Mouse (Mus musculus) T-helper 1 cell (primary cell): ENCODE results near the gene Pcif1.
"Not testable (repeated sequence)": the region's sequence is repeated elsewhere in the genome, so short reads cannot be mapped to it uniquely, and the experiment has no call there.

Source experiments
- in situ Hi-C: fragments of 300-600 bp; cut with MboI, MseI; formaldehyde crosslinking; loops from one replicate; pipeline ENCODE4 v1.15.1; 2025; ENCODE audit warnings: high pct_unique_total_duplicates

Gene Pcif1

GRCm38 (mm10) chr2:164879228-164879567 is at the start of gene Pcif1:
Pcif1 (plus strand) TSS chr2:164879304.
- in situ Hi-C loops = no loop called here

- in situ Hi-C loops = no loop called here
Observed at GRCm38 (mm10) chr2:164831029-164831428, 48.1 kb upstream of the Pcif1 start.

- in situ Hi-C loops = no loop called here
Observed at GRCm38 (mm10) chr2:164832032-164832747, 46.9 kb upstream of the Pcif1 start.

- in situ Hi-C loops = no loop called here
Observed at GRCm38 (mm10) chr2:164832748-164833301, 46.3 kb upstream of the Pcif1 start, which contains the start of gene Ctsa. Ctsa (plus strand) TSS chr2:164832873.

- in situ Hi-C loops = no loop called here
Observed at GRCm38 (mm10) chr2:164833314-164833959, 45.7 kb upstream of the Pcif1 start, which contains the start of gene Neurl2. Neurl2 (minus strand) TSS chr2:164833456.

GRCm38 (mm10) chr2:164834531-164834930 is 44.6 kb upstream of the Pcif1 start:
- in situ Hi-C loops = no loop called here

GRCm38 (mm10) chr2:164835164-164835563 is 43.9 kb upstream of the Pcif1 start:
- in situ Hi-C loops = no loop called here

GRCm38 (mm10) chr2:164845782-164846181 is 33.3 kb upstream of the Pcif1 start:
- in situ Hi-C loops = no loop called here

- in situ Hi-C loops = no loop called here
Observed at GRCm38 (mm10) chr2:164850061-164850460, 29.0 kb upstream of the Pcif1 start.

- in situ Hi-C loops = not testable (repeated sequence)
Observed at GRCm38 (mm10) chr2:164855572-164855971, 23.5 kb upstream of the Pcif1 start.

GRCm38 (mm10) chr2:164856309-164857100 is 22.6 kb upstream of the Pcif1 start:
- in situ Hi-C loops = no loop called here

- in situ Hi-C loops = no loop called here
Observed at GRCm38 (mm10) chr2:164857101-164857821, 21.8 kb upstream of the Pcif1 start, which contains the start of gene Pltp. Pltp (minus strand) TSS chr2:164857711.

- in situ Hi-C loops = no loop called here
Observed at GRCm38 (mm10) chr2:164857842-164858553, 21.1 kb upstream of the Pcif1 start.

GRCm38 (mm10) chr2:164859155-164859554 is 19.9 kb upstream of the Pcif1 start:
- in situ Hi-C loops = no loop called here

GRCm38 (mm10) chr2:164859640-164860432 is 19.3 kb upstream of the Pcif1 start:
- in situ Hi-C loops = no loop called here

GRCm38 (mm10) chr2:164861094-164861493 is 18.0 kb upstream of the Pcif1 start:
- in situ Hi-C loops = no loop called here

GRCm38 (mm10) chr2:164862179-164862861 is 16.8 kb upstream of the Pcif1 start:
- in situ Hi-C loops = no loop called here

- in situ Hi-C loops = not testable (repeated sequence)
Observed at GRCm38 (mm10) chr2:164863411-164863810, 15.7 kb upstream of the Pcif1 start.

- in situ Hi-C loops = no loop called here
Observed at GRCm38 (mm10) chr2:164864593-164864992, 14.5 kb upstream of the Pcif1 start.
